Mouse (Mus musculus): ENCODE results near the gene Cngb1. TPM values are rescaled to one million over a fixed set of nuclear protein-coding genes. Genes with fewer than 3 reads are reported as not detected.
A peak's percentile ranks its signal among the peaks of the same experiment; 100 is the strongest.

The Cngb1 gene
- polyA plus RNA-seq, 1 experiment from 2014 or later: 0.29 TPM

DNA sequence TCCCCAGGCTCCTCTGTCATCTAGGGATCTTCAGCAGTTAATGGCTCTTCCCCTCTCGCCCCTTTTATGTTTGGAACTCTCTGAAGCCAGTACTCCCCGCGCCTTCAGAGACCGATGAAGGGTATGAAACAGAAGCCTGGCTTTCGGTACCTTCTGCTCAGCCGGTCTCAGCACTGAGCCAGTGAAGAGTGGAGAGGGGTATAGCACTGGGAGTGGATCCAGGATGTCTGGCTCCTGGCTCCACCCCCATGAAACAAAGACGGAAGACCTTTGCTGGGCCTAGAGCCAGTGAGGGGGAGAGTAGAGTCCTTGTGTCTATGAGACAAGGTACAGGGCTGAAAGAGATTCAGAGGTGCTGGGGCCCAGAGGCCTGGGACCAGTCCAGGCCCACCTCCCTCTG is 12.5 kb downstream of the Cngb1 start:
- TF ChIP-seq CTCF (IDR thresholded peaks at IDR 0.05; ENCODE audit: low read depth) (no peak), EP300 (IDR thresholded peaks at IDR 0.05; ENCODE audit: low read depth) (no peak)
- DNase-seq (no peak), ATAC-seq (no peak)
- Histone ChIP-seq H3K4me2 (ENCODE audit: low read depth, low read length) (peak overlapping the region; percentile 48), H3K4me1 (ENCODE audit: insufficient read depth) (no peaks in the 10 kb centered on the region), H3K27me3 (ENCODE audit: insufficient read depth, low read length) (no peaks in the 10 kb centered on the region), H3K4me3 (ENCODE audit: low read depth, low read length) (no peak overlapping the region), H3K36me3 (replicated peaks; ENCODE audit: insufficient read depth, low read length) (no peaks in the 10 kb centered on the region), H3K9me3 (ENCODE audit: low read length) (no peaks in the 10 kb centered on the region), H3K9ac (replicated peaks) (0 out of 2 replicates have a peak overlapping the region, but pooled peaks have one; percentile 26), H3K27ac (ENCODE audit: low read depth) (0 out of 2 replicates have a peak overlapping the region, but pooled peaks have one; percentile 16)
- WGBS (ENCODE audit: insufficient replicate concordance): 79% methylated on average over 7 of the region's 7 CpGs

- DNase-seq (peak; percentile 71), ATAC-seq (0 out of 2 replicates have a peak, but pooled peaks have one; percentile 15)
- Histone ChIP-seq H3K36me3 (replicated peaks; ENCODE audit: insufficient read depth, low read length) (no peaks in the 10 kb centered on the region), H3K27me3 (ENCODE audit: insufficient read depth, low read length) (no peaks in the 10 kb centered on the region), H3K9me3 (ENCODE audit: low read length) (no peaks in the 10 kb centered on the region), H3K4me1 (ENCODE audit: insufficient read depth) (no peaks in the 10 kb centered on the region), H3K4me3 (ENCODE audit: low read depth, low read length) (no peak overlapping the region), H3K9ac (replicated peaks) (no peak overlapping the region), H3K27ac (ENCODE audit: low read depth) (no peak overlapping the region), H3K4me2 (ENCODE audit: low read depth, low read length) (peak overlapping the region; percentile 48; the same call in 1 of the 2 replicates)
- TF ChIP-seq CTCF (IDR thresholded peaks at IDR 0.05; ENCODE audit: low read depth) (no peak), EP300 (IDR thresholded peaks at IDR 0.05; ENCODE audit: low read depth) (no peak)
- WGBS (ENCODE audit: insufficient replicate concordance): 34% methylated on average over 11 of the region's 11 CpGs
Observed at GRCm38 (mm10) chr8:95293172-95293571, 13.2 kb downstream of the Cngb1 start.

DNA sequence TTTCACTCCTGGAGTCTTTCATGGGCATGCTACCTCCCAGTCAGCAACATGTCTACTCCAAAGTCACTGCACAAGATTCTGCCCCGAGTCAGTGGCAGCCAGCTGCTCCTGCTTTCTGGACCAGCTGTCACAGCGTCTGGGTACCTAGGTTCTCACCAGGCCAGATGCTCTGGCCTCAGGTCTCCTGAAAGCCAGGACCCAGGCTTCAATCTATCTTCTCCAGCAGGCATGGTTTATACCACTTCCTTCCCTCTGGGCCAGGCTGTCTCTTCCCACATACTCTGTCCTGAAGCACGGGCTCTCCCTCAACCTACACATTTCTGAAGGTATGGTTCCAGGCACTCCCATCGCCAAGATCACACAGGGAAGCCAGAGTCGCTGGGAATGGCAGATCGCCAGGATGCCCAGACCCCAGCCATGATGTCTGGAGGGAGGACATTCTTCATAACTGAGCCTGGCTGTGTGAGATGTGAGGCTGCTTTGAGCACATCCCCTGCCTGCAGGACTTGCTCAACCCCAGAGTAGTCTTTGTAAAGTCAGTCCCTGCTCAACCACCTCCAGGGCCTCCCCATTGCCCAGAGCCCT is 17.2 kb downstream of the Cngb1 start:
- H3K4me3 ChIP-seq (ENCODE audit: low read depth, low read length): no peak overlapping the region
- no peaks in the 10 kb centered on the region for H3K36me3 ChIP-seq (replicated peaks; ENCODE audit: insufficient read depth, low read length)
- no peak overlapping the region for H3K4me2 ChIP-seq (ENCODE audit: low read depth, low read length)
- H3K9ac ChIP-seq (replicated peaks): no peak overlapping the region
- no peaks in the 10 kb centered on the region for H3K27me3 ChIP-seq (ENCODE audit: insufficient read depth, low read length)
- ATAC-seq (no peak), DNase-seq (no peak)
- H3K4me1 ChIP-seq (ENCODE audit: insufficient read depth): no peaks in the 10 kb centered on the region
- no peaks in the 10 kb centered on the region for H3K9me3 ChIP-seq (ENCODE audit: low read length)
- WGBS (ENCODE audit: insufficient replicate concordance): 50% methylated on average over 6 of the region's 6 CpGs
- TF ChIP-seq CTCF (IDR thresholded peaks at IDR 0.05; ENCODE audit: low read depth): no peak
- TF ChIP-seq EP300 (IDR thresholded peaks at IDR 0.05; ENCODE audit: low read depth): no peak
- H3K27ac ChIP-seq (ENCODE audit: low read depth): no peak overlapping the region

DNA sequence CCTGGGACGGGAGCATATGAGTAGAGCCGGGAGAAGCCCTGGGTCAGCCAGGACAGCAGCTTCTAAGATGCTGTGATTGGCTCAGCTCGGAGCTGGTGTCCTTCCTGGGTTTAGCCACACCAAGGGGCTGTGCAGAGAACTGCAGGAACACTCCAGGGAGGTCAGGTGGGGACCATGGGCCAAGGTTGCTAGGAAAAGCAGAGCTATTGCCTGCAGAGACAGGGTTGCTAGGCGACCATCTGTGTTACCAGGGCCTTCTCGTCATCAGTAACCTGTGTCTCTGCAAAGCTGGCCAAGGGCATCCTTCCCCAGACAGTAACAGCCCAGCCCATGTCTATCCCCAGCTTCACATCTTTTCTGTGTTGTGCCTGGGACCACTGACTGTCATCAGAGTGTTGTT is 24.9 kb downstream of the Cngb1 start:
- no peak for TF ChIP-seq EP300 (IDR thresholded peaks at IDR 0.05; ENCODE audit: low read depth)
- no peak for TF ChIP-seq CTCF (IDR thresholded peaks at IDR 0.05; ENCODE audit: low read depth)
- WGBS (ENCODE audit: insufficient replicate concordance): 65% methylated on average over 5 of the region's 5 CpGs
- Histone ChIP-seq H3K9me3 (ENCODE audit: low read length) (no peaks in the 10 kb centered on the region), H3K9ac (replicated peaks) (no peak overlapping the region), H3K27me3 (ENCODE audit: insufficient read depth, low read length) (no peaks in the 10 kb centered on the region), H3K36me3 (replicated peaks; ENCODE audit: insufficient read depth, low read length) (no peaks in the 10 kb centered on the region), H3K27ac (ENCODE audit: low read depth) (no peak overlapping the region), H3K4me1 (ENCODE audit: insufficient read depth) (no peaks in the 10 kb centered on the region), H3K4me2 (ENCODE audit: low read depth, low read length) (no peak overlapping the region), H3K4me3 (ENCODE audit: low read depth, low read length) (no peak overlapping the region)
- DNase-seq (no peak), ATAC-seq (no peak)

GRCm38 (mm10) chr8:95272871-95273270 is 33.5 kb downstream of the Cngb1 start:
- Histone ChIP-seq H3K9ac (replicated peaks) (no peak overlapping the region), H3K4me1 (ENCODE audit: insufficient read depth) (no peaks in the 10 kb centered on the region), H3K27me3 (ENCODE audit: insufficient read depth, low read length) (no peaks in the 10 kb centered on the region), H3K4me2 (ENCODE audit: low read depth, low read length) (no peak overlapping the region), H3K9me3 (ENCODE audit: low read length) (no peaks in the 10 kb centered on the region), H3K4me3 (ENCODE audit: low read depth, low read length) (no peak overlapping the region), H3K36me3 (replicated peaks; ENCODE audit: insufficient read depth, low read length) (no peaks in the 10 kb centered on the region), H3K27ac (ENCODE audit: low read depth) (no peak overlapping the region)
- no peak for TF ChIP-seq EP300 (IDR thresholded peaks at IDR 0.05; ENCODE audit: low read depth)
- no peak for TF ChIP-seq CTCF (IDR thresholded peaks at IDR 0.05; ENCODE audit: low read depth)
- ATAC-seq: no peak
- DNase-seq: no peak
- 53% methylated on average over 2 of the region's 2 CpGs for WGBS (ENCODE audit: insufficient replicate concordance)

DNA sequence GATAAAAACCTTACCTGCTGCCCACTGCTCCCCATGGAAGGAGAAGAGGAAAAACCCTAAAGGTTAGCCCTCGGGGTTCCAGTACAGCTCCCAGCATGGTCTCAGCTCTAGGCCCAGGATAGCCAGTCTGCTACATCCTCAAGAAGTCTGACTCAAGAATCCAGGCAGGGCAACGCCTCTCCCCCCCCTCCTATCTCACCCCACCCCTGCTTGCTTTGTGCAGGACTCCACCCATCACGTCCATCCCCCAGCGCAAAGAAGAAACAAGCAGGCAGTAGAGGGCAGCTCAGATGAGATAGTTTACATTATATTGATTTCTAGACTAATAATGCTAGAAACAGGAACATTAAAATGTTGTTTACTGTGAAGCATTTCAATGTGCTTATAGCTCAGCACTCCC is 34.5 kb downstream of the Cngb1 start:
- Histone ChIP-seq H3K27me3 (ENCODE audit: insufficient read depth, low read length) (no peaks in the 10 kb centered on the region), H3K4me3 (ENCODE audit: low read depth, low read length) (no peak overlapping the region), H3K4me1 (ENCODE audit: insufficient read depth) (no peaks in the 10 kb centered on the region), H3K36me3 (replicated peaks; ENCODE audit: insufficient read depth, low read length) (no peaks in the 10 kb centered on the region), H3K9ac (replicated peaks) (no peak overlapping the region), H3K4me2 (ENCODE audit: low read depth, low read length) (no peak overlapping the region), H3K9me3 (ENCODE audit: low read length) (no peaks in the 10 kb centered on the region), H3K27ac (ENCODE audit: low read depth) (no peak overlapping the region)
- TF ChIP-seq CTCF (IDR thresholded peaks at IDR 0.05; ENCODE audit: low read depth) (no peak), EP300 (IDR thresholded peaks at IDR 0.05; ENCODE audit: low read depth) (no peak)
- ATAC-seq (no peak), DNase-seq (no peak)
- WGBS (ENCODE audit: insufficient replicate concordance): 35% methylated on average over 4 of the region's 4 CpGs

Data from liver, postnatal 0 days (tissue).